Mouse (Mus musculus) ovary, postnatal 36 days (tissue): Measurements from ENCODE around the gene Plk1.

Experiments used
- DNase-seq: peaks from one replicate; pipeline ENCODE4 v3.0.0; 2022; ENCODE audit warnings: low spot score, mixed read lengths

Plk1 gene

DNA sequence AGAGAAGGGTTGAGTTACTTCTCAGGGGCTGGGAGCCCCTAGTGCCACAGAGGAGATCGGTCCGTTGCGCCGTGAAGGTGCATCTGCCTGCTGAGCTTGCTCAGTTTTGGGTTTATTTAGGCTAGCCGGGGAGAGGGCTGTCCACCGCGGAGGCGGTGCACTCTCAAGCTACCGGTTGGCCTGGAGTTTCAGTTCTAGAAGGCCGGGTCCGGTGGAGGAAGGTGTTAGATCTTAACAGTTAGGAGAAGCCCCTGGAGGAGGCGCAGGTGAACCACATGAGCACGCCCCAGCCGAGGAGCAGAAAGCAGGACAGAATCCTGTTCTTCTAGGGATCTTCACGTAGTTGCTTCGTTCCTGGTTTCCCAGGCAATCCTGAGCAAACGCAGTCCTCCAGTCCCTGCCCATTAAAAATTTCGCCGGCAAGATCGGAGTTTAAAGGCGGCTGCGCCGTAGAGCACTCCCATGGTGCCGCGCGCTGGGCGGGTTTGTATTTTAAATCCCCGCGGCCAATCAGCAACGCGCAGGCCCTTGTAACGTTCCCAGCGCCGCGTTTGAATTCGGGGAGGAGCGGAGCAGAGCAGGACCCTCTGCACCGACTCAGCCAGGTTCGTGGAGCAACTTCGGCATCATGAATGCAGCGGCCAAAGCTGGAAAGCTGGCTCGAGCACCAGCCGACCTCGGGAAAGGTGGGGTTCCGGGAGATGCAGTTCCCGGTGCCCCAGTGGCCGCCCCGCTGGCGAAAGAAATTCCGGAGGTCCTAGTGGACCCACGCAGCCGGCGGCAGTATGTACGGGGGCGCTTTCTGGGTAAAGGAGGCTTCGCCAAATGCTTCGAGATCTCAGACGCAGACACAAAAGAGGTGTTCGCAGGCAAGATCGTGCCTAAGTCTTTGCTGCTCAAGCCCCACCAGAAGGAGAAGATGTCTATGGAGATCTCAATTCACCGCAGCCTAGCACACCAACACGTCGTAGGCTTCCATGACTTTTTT, at the start of gene Plk1:
Gene Plk1, plus strand, starts transcription at position 525 of the 988 bp plus-strand sequence.
- DNase-seq: peak; percentile 81

DNA sequence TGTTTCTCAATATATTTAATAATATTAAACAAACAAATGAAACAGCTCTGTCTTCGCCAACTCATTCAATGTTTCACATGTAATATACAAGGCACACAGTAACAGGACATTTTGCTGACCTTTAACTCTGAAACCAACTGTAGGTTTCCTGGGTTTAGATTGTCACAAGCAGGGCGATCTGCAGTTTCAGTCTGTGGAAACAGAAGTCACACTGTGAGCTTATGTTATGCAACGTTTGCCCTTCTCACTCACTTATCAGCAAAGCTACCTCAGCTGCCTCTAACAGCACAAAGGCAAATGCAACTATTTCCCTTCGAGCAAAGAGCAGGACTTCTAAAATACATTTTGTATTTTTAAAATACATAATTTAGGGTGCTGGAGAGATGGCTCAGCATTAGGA, 35.7 kb upstream of the Plk1 start:
- no peak for DNase-seq

DNA sequence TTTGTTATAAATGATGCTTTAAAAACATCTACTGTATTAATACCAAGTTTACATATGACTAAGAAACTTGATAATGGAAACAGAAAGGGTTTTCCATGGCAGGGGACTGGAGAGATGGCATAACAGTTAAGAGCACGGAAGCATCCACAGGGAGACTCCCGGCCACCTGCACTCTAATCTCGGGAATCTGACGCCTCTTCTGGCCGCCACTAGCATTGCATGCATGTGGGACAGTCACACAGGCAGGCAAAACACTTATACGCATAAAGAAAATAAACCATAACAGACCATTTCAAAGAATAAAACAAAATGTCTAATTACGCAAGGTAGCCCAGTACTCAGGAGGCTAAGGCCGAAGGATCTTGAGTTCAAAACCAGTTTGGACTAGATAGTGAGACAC, 33.6 kb upstream of the Plk1 start:
- DNase-seq: no peak

DNA sequence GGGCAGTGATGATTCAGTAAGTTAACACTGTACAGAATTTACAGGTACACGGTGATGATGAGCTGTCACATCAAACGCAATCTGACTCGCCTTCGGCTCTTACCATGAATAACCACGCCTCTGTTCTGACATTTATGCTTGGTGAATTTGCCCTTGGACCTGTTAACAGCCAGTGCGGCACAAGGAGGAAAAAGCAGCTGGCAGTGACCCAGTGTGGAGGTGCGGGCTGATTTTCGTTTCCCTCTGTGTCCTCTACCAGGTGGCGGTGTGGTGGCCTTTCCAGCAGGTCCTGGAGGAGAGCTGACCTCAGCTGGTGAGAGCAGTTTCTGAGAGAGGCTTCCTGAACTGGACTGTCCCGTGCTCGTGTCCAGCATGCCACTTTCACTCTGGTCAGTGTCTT, 32.3 kb upstream of the Plk1 start:
- no peak for DNase-seq

- no peak for DNase-seq
Measured at GRCm38 (mm10) chr7:122131834-122132233, 27.4 kb upstream of the Plk1 start.

DNA sequence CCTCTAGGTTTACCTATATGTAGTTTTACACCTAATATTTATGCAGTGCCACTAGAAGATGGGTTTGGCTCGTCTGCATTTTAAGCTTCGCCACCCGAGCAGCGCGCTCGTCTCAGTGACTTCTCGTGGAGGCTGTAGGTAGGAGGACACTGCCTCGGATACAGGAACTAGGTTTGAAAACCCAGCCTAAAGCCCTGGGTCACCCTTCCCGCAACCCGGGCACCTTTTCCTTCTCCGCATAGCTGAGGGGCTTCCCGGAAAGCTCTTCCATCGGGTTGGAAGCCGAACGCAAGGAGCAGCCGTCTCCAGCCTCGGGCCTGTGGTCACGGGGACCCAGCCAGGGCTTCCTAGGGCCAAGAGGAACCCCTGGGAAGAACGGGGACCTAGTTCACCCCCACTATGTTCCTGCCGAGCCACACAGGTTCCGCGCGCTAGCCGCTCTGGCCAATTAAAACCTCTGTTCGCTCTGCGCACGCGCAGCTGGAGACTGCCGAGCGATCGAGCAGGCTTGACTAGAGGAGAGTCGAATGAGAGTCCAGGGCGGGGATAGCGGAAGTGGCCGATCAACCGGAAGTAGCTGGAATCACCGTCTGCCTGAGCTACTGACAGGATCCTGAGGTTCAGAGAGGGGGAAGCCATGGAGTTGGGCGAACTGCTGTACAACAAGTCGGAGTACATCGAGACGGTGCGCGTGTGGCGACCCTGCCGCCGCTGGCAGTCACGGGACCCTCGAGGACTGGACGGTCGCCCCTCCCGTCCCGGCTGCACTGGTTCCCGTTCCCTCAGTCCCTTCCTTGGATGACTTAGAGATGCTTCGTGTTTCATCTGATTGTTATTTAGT, 26.5 kb upstream of the Plk1 start, which contains the start of the genes Palb2 and Dctn5:
Gene Palb2, minus strand, starts transcription at position 489 of the 841 bp plus-strand sequence.
Gene Dctn5, plus strand, starts transcription at position 545 of the 841 bp plus-strand sequence.
- DNase-seq: peak; percentile 98

GRCm38 (mm10) chr7:122133338-122133625, 26.0 kb upstream of the Plk1 start:
- no peak for DNase-seq

DNA sequence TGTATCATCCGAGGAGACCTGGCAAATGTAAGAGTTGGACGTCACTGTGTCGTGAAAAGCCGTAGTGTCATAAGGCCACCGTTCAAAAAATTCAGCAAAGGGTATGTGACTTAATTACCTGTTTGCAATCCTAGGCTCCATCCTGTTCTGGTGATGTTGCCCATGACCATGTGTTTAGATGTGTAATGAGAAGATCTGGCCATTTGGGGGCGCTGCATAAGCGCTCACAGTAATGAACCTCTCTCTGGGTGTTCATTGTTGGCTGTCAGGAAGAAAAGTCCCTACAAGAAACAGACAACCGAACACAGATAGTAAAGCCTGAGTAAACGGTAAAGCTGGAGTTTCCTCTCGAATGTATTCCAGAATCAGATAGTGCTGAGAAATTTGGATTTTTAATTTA, 24.2 kb upstream of the Plk1 start:
- no peak for DNase-seq

DNA sequence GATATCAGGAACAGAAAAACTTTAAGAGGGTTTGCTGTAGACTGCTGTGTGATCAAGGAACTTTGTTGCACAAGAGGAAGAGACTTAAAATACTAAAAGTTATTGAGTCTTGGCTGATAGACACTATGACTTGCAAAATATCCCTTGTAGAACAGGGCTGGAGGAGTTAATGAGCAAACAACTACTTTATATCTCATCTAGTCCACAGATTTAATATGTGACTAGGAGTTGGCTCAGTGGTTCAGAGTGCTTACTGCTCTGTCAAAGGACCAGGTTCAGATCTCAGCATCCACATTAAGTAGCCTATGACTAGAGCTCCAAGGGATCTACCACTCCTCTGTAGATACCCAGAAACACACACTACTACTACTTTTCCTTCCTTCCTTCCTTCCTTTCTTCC, 22.2 kb upstream of the Plk1 start:
- no peak for DNase-seq

- no peak for DNase-seq
Measured at GRCm38 (mm10) chr7:122138190-122138589, 21.0 kb upstream of the Plk1 start.

- no peak for DNase-seq
Measured at GRCm38 (mm10) chr7:122140991-122141390, 18.2 kb upstream of the Plk1 start.

DNA sequence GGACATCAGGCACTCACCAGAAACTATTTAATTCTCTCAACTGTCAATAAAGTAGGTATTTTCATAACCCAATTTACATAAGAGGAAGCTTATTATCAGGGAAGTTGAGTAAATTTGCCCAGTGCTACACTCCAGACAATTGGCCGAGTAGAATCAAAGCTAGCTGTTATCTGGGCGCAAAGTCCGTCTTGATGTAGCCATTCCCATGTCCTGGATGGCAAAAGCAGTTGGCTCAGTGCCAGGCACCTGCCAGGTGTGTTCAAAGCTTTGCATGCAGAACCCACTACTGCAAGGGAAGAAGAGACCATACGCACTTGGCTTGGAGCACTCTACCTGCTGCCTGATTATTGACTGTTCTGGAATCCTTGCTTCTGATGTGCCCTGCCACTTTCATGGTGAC, 6.8 kb upstream of the Plk1 start:
- DNase-seq: no peak

DNA sequence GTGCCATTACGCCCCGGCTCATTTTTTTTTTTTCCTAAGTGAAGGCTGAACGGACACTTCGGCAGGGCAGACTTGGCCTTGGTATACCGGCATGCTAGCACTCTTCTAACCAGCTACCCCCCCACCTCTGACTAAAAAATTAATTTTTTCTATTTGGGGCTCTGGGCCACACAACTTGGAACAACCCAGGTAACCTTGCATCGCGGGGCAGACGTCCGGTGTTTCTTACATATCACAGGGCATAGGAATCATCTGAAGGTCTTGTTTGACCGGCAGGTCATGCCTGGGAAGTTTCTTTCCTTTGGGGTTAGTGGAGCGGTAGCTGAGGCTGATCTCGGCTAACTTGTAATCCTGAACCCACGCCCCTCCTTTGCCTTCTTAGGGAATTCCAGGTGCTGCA, 751 bp upstream of the Plk1 start:
- DNase-seq: no peak

DNA sequence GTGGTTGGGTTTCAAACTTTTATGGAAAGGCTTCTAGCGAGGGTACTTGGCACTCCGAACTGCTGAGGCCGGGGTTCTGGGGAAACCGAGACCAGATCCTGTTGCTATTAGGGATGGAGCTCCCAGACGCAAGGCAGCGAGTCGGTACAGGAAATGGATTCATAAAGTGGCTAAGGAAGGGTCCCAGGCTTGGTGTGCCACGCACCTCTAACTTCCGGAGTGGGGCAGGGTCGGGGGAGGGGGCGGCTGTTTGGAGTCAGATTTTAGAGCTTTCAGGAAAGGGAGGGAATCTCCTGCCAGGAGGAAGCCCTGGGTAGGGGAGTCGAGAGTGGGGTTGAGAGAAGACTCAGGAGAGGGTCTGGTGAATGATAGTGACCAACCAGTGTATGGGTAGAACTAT, 798 bp downstream of the Plk1 start:
- no peak for DNase-seq

DNA sequence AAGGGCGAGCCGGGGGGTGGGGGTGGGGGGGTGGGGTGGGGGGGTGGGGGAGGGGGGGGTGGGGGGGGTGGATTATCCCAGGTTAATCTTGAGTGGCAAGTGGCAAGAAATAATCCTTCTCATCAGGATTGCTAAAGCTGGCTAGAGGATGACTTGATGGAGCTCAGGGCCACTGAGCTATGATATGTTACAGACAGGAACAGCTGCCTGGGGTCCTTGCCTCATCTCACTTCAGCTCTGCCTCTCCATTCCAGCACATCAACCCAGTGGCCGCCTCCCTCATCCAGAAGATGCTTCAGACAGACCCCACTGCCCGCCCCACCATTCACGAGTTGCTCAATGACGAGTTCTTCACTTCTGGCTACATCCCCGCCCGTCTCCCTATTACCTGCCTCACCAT, 4.5 kb downstream of the Plk1 start:
- no peak for DNase-seq

- no peak for DNase-seq
Measured at GRCm38 (mm10) chr7:122167203-122167602, 8.0 kb downstream of the Plk1 start.

GRCm38 (mm10) chr7:122170705-122171104, 11.5 kb downstream of the Plk1 start:
- no peak for DNase-seq

DNA sequence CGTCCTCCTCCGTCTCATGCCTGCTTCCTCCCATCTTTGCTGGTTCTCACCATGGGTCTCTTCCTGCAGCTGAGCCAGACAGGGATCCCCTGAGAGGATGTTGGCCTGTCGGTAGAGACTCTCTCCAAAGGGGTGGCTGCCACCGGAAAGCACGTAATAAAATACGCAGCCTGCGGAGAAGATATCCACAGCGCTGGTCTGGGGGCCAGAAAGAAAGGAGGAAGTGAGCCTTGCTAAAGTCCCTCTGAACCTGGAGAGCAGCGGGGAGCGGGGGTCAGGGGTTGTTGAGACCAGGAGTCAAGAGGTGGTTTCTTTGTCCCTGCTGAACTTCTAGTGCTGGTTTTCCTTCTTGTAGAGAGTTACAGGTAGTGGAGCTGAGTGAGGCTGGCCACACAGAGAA, 12.4 kb downstream of the Plk1 start:
- DNase-seq: no peak

DNA sequence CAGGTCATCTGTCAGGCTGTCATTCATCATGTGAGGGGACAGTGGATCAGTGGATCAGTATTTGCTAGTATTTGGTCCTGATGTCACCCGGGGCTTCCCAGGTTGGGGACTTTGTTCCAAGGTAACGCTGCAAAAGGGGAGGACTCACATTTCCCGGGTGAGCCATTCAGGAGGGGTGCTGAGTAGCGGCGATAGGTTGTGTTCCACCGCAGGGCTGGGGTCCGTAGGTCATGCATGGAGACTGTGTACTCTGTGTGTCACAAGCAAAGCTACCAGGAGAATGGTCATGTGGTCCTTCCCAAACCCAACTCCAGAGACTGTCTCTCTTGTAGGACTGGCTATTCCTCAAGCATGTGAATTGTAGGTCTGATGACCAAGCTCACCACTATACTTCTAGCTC, 21.5 kb downstream of the Plk1 start:
- DNase-seq: no peak

DNA sequence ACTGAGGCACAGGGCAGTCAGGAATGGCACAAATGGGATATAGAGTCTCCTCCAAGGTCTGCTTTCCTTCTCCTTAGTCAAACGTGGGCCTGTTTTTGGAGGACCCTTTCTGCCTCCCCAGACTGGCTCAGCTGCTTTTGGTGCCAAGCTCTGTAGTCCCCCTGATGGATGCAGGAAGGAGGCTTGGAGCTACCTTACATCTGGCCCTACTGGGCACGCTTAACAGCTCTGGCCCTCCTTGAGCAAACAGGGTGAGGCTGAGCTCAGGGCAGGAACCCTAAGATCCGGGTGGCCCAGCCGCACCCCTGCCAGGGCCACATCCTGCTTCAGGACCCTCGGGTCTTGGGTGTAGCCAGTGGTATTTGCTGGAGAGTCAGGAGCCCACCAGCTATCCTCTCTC, 25.3 kb downstream of the Plk1 start:
- DNase-seq: no peak

DNA sequence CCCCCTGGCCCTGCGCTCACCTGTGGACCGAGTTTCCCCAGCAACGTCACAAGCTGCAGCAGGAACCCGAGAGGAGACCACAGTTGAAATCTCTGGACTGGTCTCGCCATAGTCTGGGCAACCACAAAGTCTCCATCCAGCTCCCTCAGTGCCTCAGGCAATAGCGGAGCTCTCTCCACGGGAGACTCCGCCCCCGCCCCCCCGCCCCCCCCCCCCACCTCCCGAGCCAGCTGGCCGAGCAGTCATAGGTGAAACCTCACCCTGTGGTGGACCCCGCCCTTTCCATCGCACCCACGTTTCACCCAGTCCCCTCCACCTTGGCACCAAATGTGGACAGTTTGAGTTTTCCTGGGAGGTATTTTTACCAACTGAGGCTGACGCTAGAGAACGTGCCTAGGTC, 26.8 kb downstream of the Plk1 start, which contains the start of gene Ern2:
Gene Ern2, minus strand, starts transcription at position 165 of the 400 bp plus-strand sequence.
- no peak for DNase-seq

DNA sequence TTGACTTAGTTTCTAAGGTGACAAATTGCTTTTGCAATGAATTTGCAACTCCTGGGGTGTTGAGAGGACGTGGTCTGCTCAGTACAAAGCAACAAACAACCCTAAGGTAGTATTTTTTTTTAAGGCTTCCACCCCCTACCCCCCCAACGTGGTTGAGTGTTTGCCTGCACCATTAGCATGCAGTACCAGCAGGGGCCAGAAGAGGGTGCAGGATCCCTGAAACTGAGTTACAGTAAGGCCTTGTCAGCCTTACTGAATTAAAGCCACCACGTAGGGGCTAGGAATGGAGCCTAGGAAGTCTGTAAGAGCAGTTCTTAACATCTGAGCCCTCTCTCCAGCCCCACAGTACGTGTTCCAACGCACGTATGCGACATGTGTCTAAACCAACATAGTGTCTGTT, 30.2 kb downstream of the Plk1 start:
- peak; percentile 30 for DNase-seq

DNA sequence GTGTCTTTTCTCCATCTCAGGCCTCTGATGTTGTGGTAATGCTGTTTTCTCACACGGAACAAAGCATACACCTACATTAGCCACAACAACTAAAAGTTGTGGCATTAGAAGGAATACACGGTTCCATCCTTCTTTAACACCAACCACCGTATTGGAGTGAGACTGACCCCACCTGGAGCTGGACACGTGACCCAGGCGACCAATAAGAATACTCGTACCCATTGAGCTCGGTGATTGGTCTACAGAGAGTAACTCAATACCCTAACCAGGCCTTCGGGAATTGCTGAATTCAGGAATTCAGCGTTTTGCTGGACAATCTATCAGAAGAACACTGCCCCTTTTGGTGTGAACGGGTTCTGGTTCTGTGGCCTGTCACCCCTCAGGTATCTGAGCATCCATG, 31.9 kb downstream of the Plk1 start:
- DNase-seq: no peak
